Mouse (Mus musculus) B cell, adult (primary cell): ENCODE measurements around the gene Smim14. TPM values are rescaled to one million over a fixed set of nuclear protein-coding genes. Genes with fewer than 3 reads are reported as not detected.

Experiments
- total RNA-seq: library from RNA; stranded (reverse); gene quantifications from 4 replicates; pipeline ENCODE4 v1.2.4, GENCODE M21; 2023; ENCODE audit not compliant: inconsistent age

Gene Smim14
- 352 to 369 TPM (median 361 TPM) in 4 replicates for total RNA-seq

GRCm38 (mm10) chr5:65536751-65537419 lies at the start of gene Smim14, which contains the start of gene Ube2k:
Smim14 (minus strand) TSS chr5:65537184.
Ube2k (plus strand) TSS chr5:65537233.

GRCm38 (mm10) chr5:65492716-65493531 lies 44.1 kb downstream of the Smim14 start, which contains the start of gene Gm43552:
Gm43552 (minus strand) TSS chr5:65492833.

GRCm38 (mm10) chr5:65435806-65436561 lies 101.0 kb downstream of the Smim14 start, which contains the start of gene Ugdh:
Ugdh (minus strand) TSS chr5:65435949.

Other genes with a start within 250 kb of the Smim14 start
- gene Rfc1, start 201.5 kb downstream of the Smim14 start, total RNA-seq, result 76.8 to 102 TPM (median 78.3 TPM) in 4 replicates
- gene Klb, start 188.9 kb downstream of the Smim14 start, total RNA-seq, result not detected in 4 replicates
- gene Rpl9, start 145.7 kb downstream of the Smim14 start, total RNA-seq, result 2,164 to 2,244 TPM (median 2,231 TPM) in 4 replicates
- 38.0 to 50.0 TPM (median 39.6 TPM) in 4 replicates for gene Lias, start 145.7 kb downstream of the Smim14 start, total RNA-seq
- gene Ugdh, start 101.2 kb downstream of the Smim14 start, total RNA-seq, result 25.6 to 34.2 TPM (median 27.9 TPM) in 4 replicates
- gene Gm43552, start 44.4 kb downstream of the Smim14 start, total RNA-seq, result 3.1 TPM in 1 of 4 replicates, not detected in the others
- 68.3 to 76.7 TPM (median 69.7 TPM) in 4 replicates for gene Ube2k, start within 50 bp of the Smim14 start, total RNA-seq
- gene Pds5a, start 161.1 kb upstream of the Smim14 start, total RNA-seq, result 247 to 260 TPM (median 252 TPM) in 4 replicates
- gene N4bp2, start 226.3 kb upstream of the Smim14 start, total RNA-seq, result 92.3 to 98.1 TPM (median 94.3 TPM) in 4 replicates